Mouse (Mus musculus) cerebellum, adult 9-10 months (tissue): ENCODE results near the gene Ppip5k2.
"Not testable (repeated sequence)": the region's sequence is repeated elsewhere in the genome, so short reads cannot be mapped to it uniquely, and the experiment has no call there.

Experiments
- DNase-seq: peaks from one replicate; pipeline ENCODE4 v3.0.0; 2022

Ppip5k2 gene

GRCm38 (mm10) chr1:97769904-97770753 lies at the start of gene Ppip5k2, which contains the start of gene Gin1:
TSS of gene Ppip5k2 (minus strand) at chr1:97770411.
TSS of gene Gin1 (plus strand) at chr1:97770172.
- peak; percentile 95 for DNase-seq

- DNase-seq, result peak; percentile 9
Measured at GRCm38 (mm10) chr1:97809255-97809912, 39.2 kb upstream of the Ppip5k2 start.

GRCm38 (mm10) chr1:97804520-97804919 lies 34.3 kb upstream of the Ppip5k2 start:
- no peak for DNase-seq

GRCm38 (mm10) chr1:97802207-97802902 lies 32.1 kb upstream of the Ppip5k2 start:
- peak; percentile 4 for DNase-seq

- DNase-seq, result no peak
Measured at GRCm38 (mm10) chr1:97795936-97796335, 25.7 kb upstream of the Ppip5k2 start.

- DNase-seq, result no peak
Measured at GRCm38 (mm10) chr1:97794110-97794509, 23.9 kb upstream of the Ppip5k2 start.

GRCm38 (mm10) chr1:97788490-97788889 lies 18.3 kb upstream of the Ppip5k2 start:
- no peak for DNase-seq

- DNase-seq, result no peak
Measured at GRCm38 (mm10) chr1:97787674-97788073, 17.5 kb upstream of the Ppip5k2 start.

GRCm38 (mm10) chr1:97785685-97786393 lies 15.6 kb upstream of the Ppip5k2 start:
- DNase-seq, result no peak

GRCm38 (mm10) chr1:97784928-97785327 lies 14.7 kb upstream of the Ppip5k2 start:
- DNase-seq, result no peak

GRCm38 (mm10) chr1:97781674-97782073 lies 11.5 kb upstream of the Ppip5k2 start:
- no peak for DNase-seq

- no peak for DNase-seq
Measured at GRCm38 (mm10) chr1:97773973-97774372, 3.8 kb upstream of the Ppip5k2 start.

GRCm38 (mm10) chr1:97773362-97773761 lies 3.2 kb upstream of the Ppip5k2 start:
- DNase-seq, result no peak

- DNase-seq, result no peak
Measured at GRCm38 (mm10) chr1:97771727-97772126, 1.5 kb upstream of the Ppip5k2 start.

- DNase-seq, result no peak
Measured at GRCm38 (mm10) chr1:97771118-97771517, 907 bp upstream of the Ppip5k2 start.

- DNase-seq, result no peak
Measured at GRCm38 (mm10) chr1:97769294-97769903, 812 bp downstream of the Ppip5k2 start.

GRCm38 (mm10) chr1:97768906-97769293 lies 1.3 kb downstream of the Ppip5k2 start:
- no peak for DNase-seq

- DNase-seq, result no peak
Measured at GRCm38 (mm10) chr1:97768089-97768488, 2.1 kb downstream of the Ppip5k2 start.

GRCm38 (mm10) chr1:97765712-97766111 lies 4.5 kb downstream of the Ppip5k2 start:
- not testable (repeated sequence) for DNase-seq

- no peak for DNase-seq
Measured at GRCm38 (mm10) chr1:97761477-97761876, 8.7 kb downstream of the Ppip5k2 start.

GRCm38 (mm10) chr1:97760598-97760997 lies 9.6 kb downstream of the Ppip5k2 start:
- DNase-seq, result no peak

- DNase-seq, result no peak
Measured at GRCm38 (mm10) chr1:97759841-97760240, 10.4 kb downstream of the Ppip5k2 start.
